Mouse (Mus musculus) granulocyte monocyte progenitor cell, adult 5-6 weeks (primary cell): Measurements from ENCODE around the gene Wfdc8. TPM values are rescaled to one million over a fixed set of nuclear protein-coding genes. Genes with fewer than 3 reads are reported as not detected.
"Not testable (repeated sequence)": the region's sequence is repeated elsewhere in the genome, so short reads cannot be mapped to it uniquely, and the experiment has no call there.

ENCODE experiments used
- ATAC-seq: replicated peaks from 2 replicates; pipeline ENCODE4 v1.8.0; 2016; ENCODE audit warnings: mild to moderate bottlenecking, moderate TSS enrichment, inconsistent platforms; ENCODE audit not compliant: poor library complexity, severe bottlenecking
- total RNA-seq, 2 experiments: library from RNA; stranded (forward) in 1 of 2; stranded (reverse) in 1 of 2; fragments of 200-712, 200-1000 nt in 1 of 2; fragments of >200 nt in 1 of 2; fragmentation: Nextera tagmentation in 1 of 2; gene quantifications; 2 replicates each; pipeline ENCODE4 v1.2.3; 2014 to 2017

Wfdc8 gene
- total RNA-seq (2014; fragmentation: Nextera tagmentation) (not detected in 2 replicates), total RNA-seq (2017) (not detected in 2 replicates)

GRCm38 (mm10) chr2:164613471-164613870 lies at the start of gene Wfdc8, which contains the start of gene Wfdc6b:
TSS of gene Wfdc8 (minus strand) at chr2:164613626.
TSS of gene Wfdc6b (plus strand) at chr2:164613522.
- ATAC-seq, result not testable (repeated sequence)

- no peak for ATAC-seq
Observed at GRCm38 (mm10) chr2:164656483-164656882, 43.1 kb upstream of the Wfdc8 start, which contains the start of gene Wfdc9. TSS of gene Wfdc9 (minus strand) at chr2:164656583.

- ATAC-seq, result peak; percentile 98
Observed at GRCm38 (mm10) chr2:164655858-164656257, 42.4 kb upstream of the Wfdc8 start, which contains the start of gene Wfdc10. TSS of gene Wfdc10 (plus strand) at chr2:164656046.

- no peak for ATAC-seq
Observed at GRCm38 (mm10) chr2:164641881-164642673, 28.7 kb upstream of the Wfdc8 start.

- peak; percentile 97 for ATAC-seq
Observed at GRCm38 (mm10) chr2:164641129-164641528, 27.7 kb upstream of the Wfdc8 start.

GRCm38 (mm10) chr2:164638696-164639095 lies 25.3 kb upstream of the Wfdc8 start, which contains the start of gene Wfdc16:
TSS of gene Wfdc16 (minus strand) at chr2:164638796.
- no peak for ATAC-seq

- ATAC-seq, result no peak
Observed at GRCm38 (mm10) chr2:164635266-164635665, 21.8 kb upstream of the Wfdc8 start.

GRCm38 (mm10) chr2:164621775-164622174 lies 8.3 kb upstream of the Wfdc8 start:
- ATAC-seq, result no peak

- no peak for ATAC-seq
Observed at GRCm38 (mm10) chr2:164619050-164619449, 5.6 kb upstream of the Wfdc8 start.

GRCm38 (mm10) chr2:164615386-164615785 lies 2.0 kb upstream of the Wfdc8 start:
- no peak for ATAC-seq

- ATAC-seq, result no peak
Observed at GRCm38 (mm10) chr2:164608781-164609180, 4.6 kb downstream of the Wfdc8 start.

GRCm38 (mm10) chr2:164604411-164604810 lies 9.0 kb downstream of the Wfdc8 start:
- ATAC-seq, result no peak

GRCm38 (mm10) chr2:164603482-164603881 lies 9.9 kb downstream of the Wfdc8 start:
- no peak for ATAC-seq

- no peak for ATAC-seq
Observed at GRCm38 (mm10) chr2:164600179-164600578, 13.2 kb downstream of the Wfdc8 start.

- ATAC-seq, result no peak
Observed at GRCm38 (mm10) chr2:164593494-164593893, 19.9 kb downstream of the Wfdc8 start, which contains the start of gene Eppin. TSS of gene Eppin (minus strand) at chr2:164593594.

GRCm38 (mm10) chr2:164592014-164592413 lies 21.4 kb downstream of the Wfdc8 start:
- ATAC-seq, result peak; percentile 52

GRCm38 (mm10) chr2:164585025-164585725 lies 28.3 kb downstream of the Wfdc8 start, which contains the start of gene Wfdc6a:
TSS of gene Wfdc6a (minus strand) at chr2:164585447.
- ATAC-seq, result not testable (repeated sequence)

GRCm38 (mm10) chr2:164573359-164573758 lies 40.1 kb downstream of the Wfdc8 start, which contains the start of gene Spint3:
TSS of gene Spint3 (minus strand) at chr2:164573459.
- not testable (repeated sequence) for ATAC-seq

- ATAC-seq, result peak; percentile 56
Observed at GRCm38 (mm10) chr2:164567460-164567859, 46.0 kb downstream of the Wfdc8 start.

GRCm38 (mm10) chr2:164566997-164567396 lies 46.4 kb downstream of the Wfdc8 start:
- ATAC-seq, result no peak

- no peak for ATAC-seq
Observed at GRCm38 (mm10) chr2:164564346-164564745, 49.1 kb downstream of the Wfdc8 start.
